Mouse (Mus musculus) WW6 (cell line): ENCODE data around the gene Nfib.

Source experiments
- DNase-seq: peaks from one replicate; pipeline ENCODE4 v3.0.0-alpha.2; 2013; ENCODE audit warnings: low read depth, low spot score

The Nfib gene

GRCm38 (mm10) chr4:82466144-82466543, 239.4 kb downstream of the Nfib start:
- DNase-seq = no peak

- no peak for DNase-seq
These were observed 241.4 kb downstream of the Nfib start for GRCm38 (mm10) chr4:82464051-82464632.

GRCm38 (mm10) chr4:82463189-82463715, 242.3 kb downstream of the Nfib start:
- DNase-seq = no peak

- DNase-seq = no peak
These were observed 243.9 kb downstream of the Nfib start for GRCm38 (mm10) chr4:82461676-82462075.

- no peak for DNase-seq
These were observed 246.7 kb downstream of the Nfib start for GRCm38 (mm10) chr4:82458895-82459294.

GRCm38 (mm10) chr4:82456908-82457307, 248.6 kb downstream of the Nfib start:
- no peak for DNase-seq

- no peak for DNase-seq
These were observed 249.2 kb downstream of the Nfib start for GRCm38 (mm10) chr4:82456323-82456713.

- DNase-seq = no peak
These were observed 249.8 kb downstream of the Nfib start for GRCm38 (mm10) chr4:82455617-82456322.

GRCm38 (mm10) chr4:82454989-82455388, 250.6 kb downstream of the Nfib start:
- DNase-seq = no peak

- DNase-seq = no peak
These were observed 252.2 kb downstream of the Nfib start for GRCm38 (mm10) chr4:82453341-82453740.

- DNase-seq = no peak
These were observed 252.6 kb downstream of the Nfib start for GRCm38 (mm10) chr4:82452905-82453304.

- DNase-seq = no peak
These were observed 258.4 kb downstream of the Nfib start for GRCm38 (mm10) chr4:82447061-82447671.

- DNase-seq = no peak
These were observed 261.5 kb downstream of the Nfib start for GRCm38 (mm10) chr4:82444078-82444477.

GRCm38 (mm10) chr4:82443441-82443840, 262.1 kb downstream of the Nfib start:
- no peak for DNase-seq

GRCm38 (mm10) chr4:82443003-82443402, 262.5 kb downstream of the Nfib start:
- no peak for DNase-seq

GRCm38 (mm10) chr4:82440606-82441005, 264.9 kb downstream of the Nfib start:
- no peak for DNase-seq

GRCm38 (mm10) chr4:82439813-82440212, 265.7 kb downstream of the Nfib start:
- DNase-seq = no peak

GRCm38 (mm10) chr4:82438631-82439030, 266.9 kb downstream of the Nfib start:
- DNase-seq = no peak

GRCm38 (mm10) chr4:82437533-82438318, 267.8 kb downstream of the Nfib start:
- no peak for DNase-seq

GRCm38 (mm10) chr4:82436656-82437055, 268.9 kb downstream of the Nfib start:
- DNase-seq = no peak

- no peak for DNase-seq
These were observed 269.8 kb downstream of the Nfib start for GRCm38 (mm10) chr4:82435716-82436115.
